Mouse (Mus musculus) lung, postnatal 0 days (tissue): ENCODE measurements at regions not wholly inside any gene's neighbourhood (a gene's known extent, or its start where the extent isn't known, plus 50 kb on each side); places are given as distances from the start of the nearest gene placed in this dataset.

Experiments used
- CTCF ChIP-seq: IDR thresholded peaks from 2 replicates; pipeline ENCODE4 v1.5.1; 2016; ENCODE audit warnings: antibody characterized with exemption, mild to moderate bottlenecking
- EP300 ChIP-seq: IDR thresholded peaks from 2 replicates; pipeline ENCODE4 v1.6.1; 2016; ENCODE audit warnings: antibody characterized with exemption, mild to moderate bottlenecking, control low read depth

- TF ChIP-seq EP300 = no peak
- no peak for TF ChIP-seq CTCF
These were observed 335.8 kb upstream of the Frg1 start for GRCm38 (mm10) chr8:41752641-41753040.
